Mouse (Mus musculus): ENCODE measurements around the gene Phospho2. TPM values are rescaled to one million over a fixed set of nuclear protein-coding genes. Genes with fewer than 3 reads are reported as not detected.
A peak's percentile ranks its signal among the peaks of the same experiment; 100 is the strongest.

Gene Phospho2
- polyA plus RNA-seq (2012; rRNA removed), result 46.7 and 51.7 TPM in 2 replicates

GRCm38 (mm10) chr2:69789429-69790069 lies at the start of gene Phospho2, which contains the start of gene Ccdc173:
Phospho2 (plus strand) TSS chr2:69789623.
Ccdc173 (minus strand) TSS chr2:69789575.
- DNase-seq (ENCODE audit: low read depth), result peak; percentile 99
- TF ChIP-seq POLR2A (IDR thresholded peaks at IDR 0.05; ENCODE audit: borderline replicate concordance, extremely low read depth, insufficient read depth, insufficient read length, poor library complexity, severe bottlenecking), result peak; percentile 75; the same call in 1 of the 2 replicates
- no peak for TF ChIP-seq CTCF (IDR thresholded peaks at IDR 0.05; ENCODE audit: borderline replicate concordance, extremely low read depth, insufficient read depth, insufficient read length)

GRCm38 (mm10) chr2:69745091-69745490 lies 44.3 kb upstream of the Phospho2 start:
- TF ChIP-seq CTCF (IDR thresholded peaks at IDR 0.05; ENCODE audit: borderline replicate concordance, extremely low read depth, insufficient read depth, insufficient read length), result peak; percentile 12; the same call in 1 of the 2 replicates
- no peak for TF ChIP-seq POLR2A (IDR thresholded peaks at IDR 0.05; ENCODE audit: borderline replicate concordance, extremely low read depth, insufficient read depth, insufficient read length, poor library complexity, severe bottlenecking)
- DNase-seq (ENCODE audit: low read depth), result no peak

- TF ChIP-seq CTCF (IDR thresholded peaks at IDR 0.05; ENCODE audit: borderline replicate concordance, extremely low read depth, insufficient read depth, insufficient read length), result no peak
- TF ChIP-seq POLR2A (IDR thresholded peaks at IDR 0.05; ENCODE audit: borderline replicate concordance, extremely low read depth, insufficient read depth, insufficient read length, poor library complexity, severe bottlenecking), result no peak
- DNase-seq (ENCODE audit: low read depth), result peak; percentile 40
These were observed 28.4 kb upstream of the Phospho2 start for GRCm38 (mm10) chr2:69760980-69761379.

- DNase-seq (ENCODE audit: low read depth), result no peak
- no peak for TF ChIP-seq POLR2A (IDR thresholded peaks at IDR 0.05; ENCODE audit: borderline replicate concordance, extremely low read depth, insufficient read depth, insufficient read length, poor library complexity, severe bottlenecking)
- no peak for TF ChIP-seq CTCF (IDR thresholded peaks at IDR 0.05; ENCODE audit: borderline replicate concordance, extremely low read depth, insufficient read depth, insufficient read length)
These were observed 26.1 kb upstream of the Phospho2 start for GRCm38 (mm10) chr2:69763340-69763739.

- TF ChIP-seq CTCF (IDR thresholded peaks at IDR 0.05; ENCODE audit: borderline replicate concordance, extremely low read depth, insufficient read depth, insufficient read length) (no peak), POLR2A (IDR thresholded peaks at IDR 0.05; ENCODE audit: borderline replicate concordance, extremely low read depth, insufficient read depth, insufficient read length, poor library complexity, severe bottlenecking) (no peak)
These were observed 24.7 kb upstream of the Phospho2 start for GRCm38 (mm10) chr2:69764716-69765115.

GRCm38 (mm10) chr2:69773331-69773730 lies 16.1 kb upstream of the Phospho2 start:
- TF ChIP-seq CTCF (IDR thresholded peaks at IDR 0.05; ENCODE audit: borderline replicate concordance, extremely low read depth, insufficient read depth, insufficient read length) (no peak), POLR2A (IDR thresholded peaks at IDR 0.05; ENCODE audit: borderline replicate concordance, extremely low read depth, insufficient read depth, insufficient read length, poor library complexity, severe bottlenecking) (no peak)
- DNase-seq (ENCODE audit: low read depth), result no peak

More at GRCm38 (mm10) chr2:69764716-69765115, 24.7 kb upstream of the Phospho2 start:
- no peak for DNase-seq (ENCODE audit: low read depth)

- TF ChIP-seq POLR2A (IDR thresholded peaks at IDR 0.05; ENCODE audit: borderline replicate concordance, extremely low read depth, insufficient read depth, insufficient read length, poor library complexity, severe bottlenecking) (no peak), CTCF (IDR thresholded peaks at IDR 0.05; ENCODE audit: borderline replicate concordance, extremely low read depth, insufficient read depth, insufficient read length) (no peak)
- no peak for DNase-seq (ENCODE audit: low read depth)
These were observed 11.2 kb upstream of the Phospho2 start for GRCm38 (mm10) chr2:69777985-69778835.

GRCm38 (mm10) chr2:69778836-69779177 lies 10.6 kb upstream of the Phospho2 start:
- DNase-seq (ENCODE audit: low read depth), result peak; percentile 31
- peak; percentile 28; the same call in 1 of the 2 replicates for TF ChIP-seq CTCF (IDR thresholded peaks at IDR 0.05; ENCODE audit: borderline replicate concordance, extremely low read depth, insufficient read depth, insufficient read length)
- TF ChIP-seq POLR2A (IDR thresholded peaks at IDR 0.05; ENCODE audit: borderline replicate concordance, extremely low read depth, insufficient read depth, insufficient read length, poor library complexity, severe bottlenecking), result no peak

- no peak for DNase-seq (ENCODE audit: low read depth)
These were observed 449 bp upstream of the Phospho2 start for GRCm38 (mm10) chr2:69788974-69789373.

GRCm38 (mm10) chr2:69790285-69790684 lies 862 bp downstream of the Phospho2 start:
- DNase-seq (ENCODE audit: low read depth), result peak; percentile 92
- no peak for TF ChIP-seq POLR2A (IDR thresholded peaks at IDR 0.05; ENCODE audit: borderline replicate concordance, extremely low read depth, insufficient read depth, insufficient read length, poor library complexity, severe bottlenecking)
- TF ChIP-seq CTCF (IDR thresholded peaks at IDR 0.05; ENCODE audit: borderline replicate concordance, extremely low read depth, insufficient read depth, insufficient read length), result peak; percentile 81

More at GRCm38 (mm10) chr2:69788974-69789373, 449 bp upstream of the Phospho2 start:
- TF ChIP-seq POLR2A (IDR thresholded peaks at IDR 0.05; ENCODE audit: borderline replicate concordance, extremely low read depth, insufficient read depth, insufficient read length, poor library complexity, severe bottlenecking) (no peak), CTCF (IDR thresholded peaks at IDR 0.05; ENCODE audit: borderline replicate concordance, extremely low read depth, insufficient read depth, insufficient read length) (no peak)

- TF ChIP-seq CTCF (IDR thresholded peaks at IDR 0.05; ENCODE audit: borderline replicate concordance, extremely low read depth, insufficient read depth, insufficient read length) (no peak), POLR2A (IDR thresholded peaks at IDR 0.05; ENCODE audit: borderline replicate concordance, extremely low read depth, insufficient read depth, insufficient read length, poor library complexity, severe bottlenecking) (no peak)
- no peak for DNase-seq (ENCODE audit: low read depth)
These were observed 1.3 kb downstream of the Phospho2 start for GRCm38 (mm10) chr2:69790722-69791121.
